Mouse (Mus musculus) myocyte (in vitro differentiated cells): ENCODE measurements around the gene Cul1. TPM values are rescaled to one million over a fixed set of nuclear protein-coding genes. Genes with fewer than 3 reads are reported as not detected.

ENCODE experiments used
- H3K27me3 ChIP-seq: one replicate; pipeline ENCODE4 v1.6.1; 2011; ENCODE audit not compliant: control insufficient read depth, insufficient read depth, insufficient read length
- H3K36me3 ChIP-seq: one replicate; pipeline ENCODE4 v1.6.1; 2011; ENCODE audit not compliant: control insufficient read depth, insufficient read depth
- H3K4me2 ChIP-seq: one replicate; pipeline ENCODE4 v1.6.1; 2011; ENCODE audit warnings: low read depth, control low read depth
- H3K4me3 ChIP-seq: one replicate; pipeline ENCODE4 v1.5.1; 2011; ENCODE audit warnings: mild to moderate bottlenecking, control low read depth, moderate library complexity
- H3K79me2 ChIP-seq: one replicate; pipeline ENCODE4 v1.6.1; 2011; ENCODE audit not compliant: control insufficient read depth, insufficient read depth
- H3ac ChIP-seq: one replicate; pipeline ENCODE4 v1.6.1; 2011; ENCODE audit not compliant: control insufficient read depth, insufficient read length
- CEBPB ChIP-seq: IDR thresholded peaks from 2 replicates; pipeline ENCODE4 v1.6.1; 2011; ENCODE audit warnings: mild to moderate bottlenecking, moderate library complexity; ENCODE audit not compliant: poor library complexity, insufficient read depth, severe bottlenecking
- E2F4 ChIP-seq: IDR thresholded peaks from one replicate; pipeline ENCODE4 v1.6.1; 2011; ENCODE audit warnings: mild to moderate bottlenecking, control low read depth, moderate library complexity; ENCODE audit not compliant: insufficient read depth
- MAX ChIP-seq: IDR thresholded peaks from one replicate; pipeline ENCODE4 v1.6.1; 2011; ENCODE audit warnings: low read depth, mild to moderate bottlenecking, control low read depth
- MYOD1 ChIP-seq, 3 experiments: IDR thresholded peaks; one replicate each; pipeline ENCODE4 v1.6.1; 2011; ENCODE audit warnings: control low read depth in 2 of 3, low read depth in 2 of 3, mild to moderate bottlenecking in 2 of 3, moderate library complexity in 1 of 3; ENCODE audit not compliant: insufficient read length in 2 of 3, control insufficient read depth in 1 of 3
- MYOG ChIP-seq, 3 experiments: IDR thresholded peaks; one replicate each; pipeline ENCODE4 v1.6.1; 2011; ENCODE audit warnings: control low read depth in 2 of 3, low read depth in 2 of 3, mild to moderate bottlenecking in 2 of 3; ENCODE audit not compliant: insufficient read length in 2 of 3, control insufficient read depth in 1 of 3, insufficient read depth in 1 of 3
- POLR2A ChIP-seq: IDR thresholded peaks from one replicate; pipeline ENCODE4 v1.6.1; 2011; ENCODE audit warnings: low read depth, mild to moderate bottlenecking, control low read depth, moderate library complexity; ENCODE audit not compliant: insufficient read length
- POLR2AphosphoS2 ChIP-seq: IDR thresholded peaks from one replicate; pipeline ENCODE4 v1.6.1; 2011; ENCODE audit warnings: low read depth, control low read depth; ENCODE audit not compliant: insufficient read length
- REST ChIP-seq: IDR thresholded peaks from one replicate; pipeline ENCODE4 v1.6.1; 2011; ENCODE audit warnings: mild to moderate bottlenecking, control low read depth, moderate library complexity; ENCODE audit not compliant: insufficient read depth, insufficient read length
- SRF ChIP-seq: IDR thresholded peaks from one replicate; pipeline ENCODE4 v1.6.1; 2011; ENCODE audit warnings: low read depth; ENCODE audit not compliant: control insufficient read depth, insufficient read length
- TCF12 ChIP-seq: IDR thresholded peaks from one replicate; pipeline ENCODE4 v1.6.1; 2011; ENCODE audit warnings: mild to moderate bottlenecking, control low read depth; ENCODE audit not compliant: poor library complexity, insufficient read depth, severe bottlenecking
- TCF3 ChIP-seq: IDR thresholded peaks from one replicate; pipeline ENCODE4 v1.6.1; 2011; ENCODE audit warnings: low read depth, control low read depth; ENCODE audit not compliant: insufficient read length
- USF1 ChIP-seq: IDR thresholded peaks from one replicate; pipeline ENCODE4 v1.6.1; 2011; ENCODE audit warnings: low read depth, mild to moderate bottlenecking, control low read depth, moderate library complexity
- polyA plus RNA-seq: library from polyadenylated mRNA; unstranded; fragments of >200 nt; fragmentation: generic; extraction: Trizol; gene quantifications from one replicate; pipeline ENCODE4 v1.2.1, GENCODE M21; 2012; ENCODE audit warnings: missing spikeins

Cul1 gene
- polyA plus RNA-seq, 1 experiment = 29.5 TPM

DNA sequence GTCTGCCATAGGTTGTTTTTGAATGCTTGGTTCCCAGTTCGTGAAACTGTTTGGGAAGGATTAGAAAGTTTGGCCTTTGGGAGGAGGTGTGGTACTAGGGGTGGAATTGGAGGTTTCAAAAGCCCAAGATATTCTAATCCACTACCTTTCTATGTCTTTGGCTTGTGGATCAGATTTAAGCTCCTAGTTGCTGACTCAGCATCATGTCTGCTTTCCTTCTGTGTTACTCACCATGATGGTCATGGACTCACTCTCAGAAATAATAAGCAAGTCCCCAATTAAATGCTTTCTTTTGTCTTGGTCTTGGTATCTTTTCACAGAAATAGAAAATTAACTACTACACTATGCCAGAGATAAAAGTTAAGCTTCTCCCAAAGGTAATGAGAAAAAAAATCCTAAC lies 5.5 kb upstream of the Cul1 start:
- H3ac ChIP-seq = no peak overlapping the region
- TF ChIP-seq MYOG (IDR thresholded peaks at IDR 0.05; ENCODE audit: control insufficient read depth in 1 of 3, insufficient read depth in 1 of 3, insufficient read length in 2 of 3, low read depth in 2 of 3) (no peak), MYOD1 (IDR thresholded peaks at IDR 0.05; ENCODE audit: control insufficient read depth in 1 of 3, insufficient read length in 2 of 3, low read depth in 2 of 3) (no peak), E2F4 (no peak), SRF (no peak), TCF3 (no peak), MAX (no peak), POLR2A (no peak), TCF12 (no peak), USF1 (no peak), POLR2AphosphoS2 (no peak), CEBPB (no peak), REST (no peak)
- H3K4me3 ChIP-seq = no peak overlapping the region

DNA sequence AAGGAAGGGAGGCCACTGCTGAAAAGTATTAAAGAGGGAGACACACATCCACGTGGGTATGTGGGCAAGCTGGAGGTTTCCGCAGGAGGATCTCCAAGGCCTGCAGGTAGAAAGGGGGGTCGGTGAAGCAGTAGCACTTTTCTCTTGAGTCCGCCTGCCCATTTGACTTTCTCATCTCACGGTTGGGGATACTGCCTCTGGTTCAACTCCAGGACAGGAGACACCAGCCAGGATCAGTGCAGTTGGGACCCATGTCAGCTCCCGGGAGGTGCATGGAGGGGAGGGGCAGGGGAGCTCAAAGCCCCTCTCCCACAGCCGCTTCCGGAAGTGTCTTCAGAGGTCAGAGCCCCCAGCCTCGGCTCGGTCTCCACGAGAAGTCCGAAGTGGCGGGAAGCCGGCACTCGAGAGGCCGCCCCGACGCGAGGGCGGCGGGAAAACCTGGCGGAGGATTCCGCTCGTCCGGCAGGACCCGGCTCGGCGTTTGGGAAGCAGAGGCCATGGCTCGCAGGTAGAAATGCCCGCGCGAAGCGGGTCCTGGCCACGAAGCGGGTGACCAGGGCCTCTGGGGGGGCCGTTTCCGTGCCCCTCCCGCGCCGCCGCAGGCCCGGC lies 428 bp downstream of the Cul1 start:
- Histone ChIP-seq H3K4me2 (peak overlapping the region; percentile 82), H3K36me3 (no peaks in the 10 kb centered on the region), H3K4me3 (peak overlapping the region; percentile 42), H3K79me2 (peaks cover 41% of the 10 kb centered on the region), H3ac (peak overlapping the region; percentile 92), H3K27me3 (no peaks in the 10 kb centered on the region)
- TF ChIP-seq TCF3 (no peak), SRF (no peak), MAX (no peak), POLR2A (no peak), MYOD1 (IDR thresholded peaks at IDR 0.05; ENCODE audit: control insufficient read depth in 1 of 3, insufficient read length in 2 of 3, low read depth in 2 of 3) (no peak)

More for the DNA sequence above, 5.5 kb upstream of the Cul1 start:
- H3K79me2 ChIP-seq = no peaks in the 10 kb centered on the region
- H3K4me2 ChIP-seq = no peak overlapping the region
- H3K27me3 ChIP-seq = no peaks in the 10 kb centered on the region
- no peaks in the 10 kb centered on the region for H3K36me3 ChIP-seq

GRCm38 (mm10) chr6:47454131-47454574 lies 955 bp downstream of the Cul1 start:
- peak overlapping the region; percentile 92 for H3ac ChIP-seq
- no peaks in the 10 kb centered on the region for H3K36me3 ChIP-seq
- TF ChIP-seq POLR2A = peak; percentile 75
- TF ChIP-seq TCF3 = no peak
- TF ChIP-seq REST = no peak
- no peak for TF ChIP-seq CEBPB
- peak; percentile 80 for TF ChIP-seq POLR2AphosphoS2
- no peak for TF ChIP-seq SRF
- no peak for TF ChIP-seq MAX
- TF ChIP-seq USF1 = no peak
- TF ChIP-seq E2F4 = no peak
- peak in 1 of 3 experiments; percentile 34 for TF ChIP-seq MYOG (IDR thresholded peaks at IDR 0.05; ENCODE audit: control insufficient read depth in 1 of 3, insufficient read depth in 1 of 3, insufficient read length in 2 of 3, low read depth in 2 of 3)
- no peak for TF ChIP-seq TCF12
- TF ChIP-seq MYOD1 (IDR thresholded peaks at IDR 0.05; ENCODE audit: control insufficient read depth in 1 of 3, insufficient read length in 2 of 3, low read depth in 2 of 3) = no peak
- peaks cover 46% of the 10 kb centered on the region for H3K79me2 ChIP-seq
- H3K4me3 ChIP-seq = peak overlapping the region; percentile 42
- H3K4me2 ChIP-seq = peak overlapping the region; percentile 82
- no peaks in the 10 kb centered on the region for H3K27me3 ChIP-seq

DNA sequence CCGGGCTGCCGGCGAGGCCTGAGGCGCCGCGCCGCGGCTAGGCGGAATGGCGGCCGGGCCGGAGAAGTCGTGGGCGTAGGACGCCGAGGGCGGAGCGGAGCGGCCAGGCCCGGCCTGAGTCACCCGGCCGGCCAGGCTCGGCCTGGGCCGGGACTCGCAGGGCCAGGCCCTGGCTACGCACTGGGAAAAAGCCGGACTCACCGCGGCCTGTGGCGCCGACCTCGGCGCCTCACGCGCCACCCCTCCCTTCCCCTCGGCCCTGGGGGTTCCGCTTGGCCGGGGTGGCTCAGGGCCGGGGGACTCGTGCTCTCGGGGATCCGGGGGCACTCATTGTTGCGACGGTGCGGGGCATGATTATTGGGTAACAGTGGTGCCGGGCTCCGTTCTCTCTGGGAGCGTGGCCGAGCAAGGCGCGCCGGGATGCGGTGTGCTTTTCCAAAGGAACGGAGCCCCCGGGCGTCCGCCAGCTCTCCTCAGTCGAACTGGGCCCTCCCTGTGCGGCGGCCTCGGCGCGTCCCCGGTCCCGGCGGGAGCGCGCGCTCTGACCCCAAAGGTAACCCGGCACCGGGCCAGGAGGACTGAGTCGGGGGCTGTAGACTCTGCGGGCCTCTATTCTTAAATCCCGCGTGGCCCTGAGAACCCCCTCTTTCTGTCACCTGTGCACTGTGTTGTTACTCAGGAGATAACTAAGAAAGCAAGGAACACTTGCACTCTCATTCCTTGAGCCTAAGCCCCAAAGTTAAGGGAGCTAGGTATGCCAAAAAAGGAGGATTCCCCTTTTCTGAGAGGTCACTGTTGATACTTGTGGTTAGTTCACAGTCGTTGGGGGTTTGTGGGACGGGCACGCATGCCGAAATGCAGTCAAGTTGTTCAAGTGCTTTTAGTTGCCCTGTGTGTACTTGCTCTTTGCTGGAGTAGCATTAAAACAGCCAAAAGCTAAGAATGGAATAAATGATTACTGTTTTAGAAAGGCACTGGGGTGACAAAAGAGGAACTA lies 1.7 kb downstream of the Cul1 start:
- Histone ChIP-seq H3K4me3 (peak overlapping the region; percentile 42), H3ac (peak overlapping the region; percentile 92)
- no peak for TF ChIP-seq CEBPB
- TF ChIP-seq MYOG (IDR thresholded peaks at IDR 0.05; ENCODE audit: control insufficient read depth in 1 of 3, insufficient read depth in 1 of 3, insufficient read length in 2 of 3, low read depth in 2 of 3) = no peak
- TF ChIP-seq REST = no peak
- no peak for TF ChIP-seq E2F4
- no peak for TF ChIP-seq MAX
- no peak for TF ChIP-seq MYOD1 (IDR thresholded peaks at IDR 0.05; ENCODE audit: control insufficient read depth in 1 of 3, insufficient read length in 2 of 3, low read depth in 2 of 3)
- no peak for TF ChIP-seq USF1
- TF ChIP-seq TCF12 = no peak
- TF ChIP-seq SRF = no peak
- TF ChIP-seq POLR2A = peak; percentile 35
- TF ChIP-seq POLR2AphosphoS2 = peak; percentile 62
- TF ChIP-seq TCF3 = no peak

More for the DNA sequence above, 1.7 kb downstream of the Cul1 start:
- no peaks in the 10 kb centered on the region for H3K27me3 ChIP-seq
- peak overlapping the region; percentile 68 for H3K4me2 ChIP-seq
- no peaks in the 10 kb centered on the region for H3K36me3 ChIP-seq
- H3K79me2 ChIP-seq = peaks cover 54% of the 10 kb centered on the region
